Mouse (Mus musculus) midbrain, embryonic 16.5 days (tissue): ENCODE data around the gene Zfp202. TPM values are rescaled to one million over a fixed set of nuclear protein-coding genes. Genes with fewer than 3 reads are reported as not detected.
"Not testable (repeated sequence)": the region's sequence is repeated elsewhere in the genome, so short reads cannot be mapped to it uniquely, and the experiment has no call there.

ENCODE experiments used
- ATAC-seq: fragments of 200-750 bp; cut with Nextera tagmentation; 2 replicates; pipeline ENCODE4 v1.8.0; 2017; ENCODE audit warnings: moderate TSS enrichment
- H3K27ac ChIP-seq: fragments of 300-500 bp; sonication (generic); 2 replicates; pipeline ENCODE4 v1.5.1; 2014; ENCODE audit warnings: mild to moderate bottlenecking, low read length, mixed read lengths
- H3K27me3 ChIP-seq: fragments of 300-500 bp; sonication (generic); 2 replicates; pipeline ENCODE4 v1.6.1; 2014; ENCODE audit warnings: low read depth, low read length, mixed read lengths; ENCODE audit not compliant: control insufficient read depth, insufficient read depth
- H3K36me3 ChIP-seq: fragments of 300-500 bp; sonication (generic); 2 replicates; pipeline ENCODE4 v1.6.1; 2014; ENCODE audit warnings: mild to moderate bottlenecking, low read length, moderate library complexity, mixed read lengths; ENCODE audit not compliant: control insufficient read depth, insufficient read depth
- H3K4me1 ChIP-seq: fragments of 300-500 bp; sonication (generic); 2 replicates; pipeline ENCODE4 v1.6.1; 2014; ENCODE audit warnings: mild to moderate bottlenecking, low read length, mixed read lengths; ENCODE audit not compliant: control insufficient read depth, insufficient read depth
- H3K4me2 ChIP-seq: fragments of 300-500 bp; sonication (generic); 2 replicates; pipeline ENCODE4 v1.6.1; 2014; ENCODE audit warnings: mild to moderate bottlenecking, low read length, mixed read lengths
- H3K4me3 ChIP-seq: fragments of 300-500 bp; sonication (generic); 2 replicates; pipeline ENCODE4 v1.5.1; 2014; ENCODE audit warnings: low read depth, mild to moderate bottlenecking, low read length, moderate library complexity, mixed read lengths
- H3K9ac ChIP-seq: fragments of 300-500 bp; sonication (generic); 2 replicates; pipeline ENCODE4 v1.6.1; 2014; ENCODE audit warnings: low read depth, low read length, mixed read lengths
- H3K9me3 ChIP-seq: fragments of 300-500 bp; sonication (generic); replicated peaks from 2 replicates; pipeline ENCODE4 v1.6.1; 2014; ENCODE audit warnings: mild to moderate bottlenecking, low read length, mixed read lengths; ENCODE audit not compliant: control insufficient read depth, poor library complexity, severe bottlenecking
- WGBS: fragments of 180-500 bp; shearing (Covaris S2); extraction: QIAGEN DNeasy Blood & Tissue Kit; methylation state at CpG from one replicate; pipeline ENCODE4 v1.1.7; 2014; 5-methylcytosine and 5-hydroxymethylcytosine counted together
- polyA plus RNA-seq: library from polyadenylated mRNA; unstranded; fragments of >200 nt; fragmentation: Nextera tagmentation; extraction: Ambion mirVana; gene quantifications from 2 replicates; pipeline ENCODE4 v1.2.1, GENCODE M21; 2015

Zfp202 gene
- 13.1 and 13.6 TPM in 2 replicates for polyA plus RNA-seq

DNA sequence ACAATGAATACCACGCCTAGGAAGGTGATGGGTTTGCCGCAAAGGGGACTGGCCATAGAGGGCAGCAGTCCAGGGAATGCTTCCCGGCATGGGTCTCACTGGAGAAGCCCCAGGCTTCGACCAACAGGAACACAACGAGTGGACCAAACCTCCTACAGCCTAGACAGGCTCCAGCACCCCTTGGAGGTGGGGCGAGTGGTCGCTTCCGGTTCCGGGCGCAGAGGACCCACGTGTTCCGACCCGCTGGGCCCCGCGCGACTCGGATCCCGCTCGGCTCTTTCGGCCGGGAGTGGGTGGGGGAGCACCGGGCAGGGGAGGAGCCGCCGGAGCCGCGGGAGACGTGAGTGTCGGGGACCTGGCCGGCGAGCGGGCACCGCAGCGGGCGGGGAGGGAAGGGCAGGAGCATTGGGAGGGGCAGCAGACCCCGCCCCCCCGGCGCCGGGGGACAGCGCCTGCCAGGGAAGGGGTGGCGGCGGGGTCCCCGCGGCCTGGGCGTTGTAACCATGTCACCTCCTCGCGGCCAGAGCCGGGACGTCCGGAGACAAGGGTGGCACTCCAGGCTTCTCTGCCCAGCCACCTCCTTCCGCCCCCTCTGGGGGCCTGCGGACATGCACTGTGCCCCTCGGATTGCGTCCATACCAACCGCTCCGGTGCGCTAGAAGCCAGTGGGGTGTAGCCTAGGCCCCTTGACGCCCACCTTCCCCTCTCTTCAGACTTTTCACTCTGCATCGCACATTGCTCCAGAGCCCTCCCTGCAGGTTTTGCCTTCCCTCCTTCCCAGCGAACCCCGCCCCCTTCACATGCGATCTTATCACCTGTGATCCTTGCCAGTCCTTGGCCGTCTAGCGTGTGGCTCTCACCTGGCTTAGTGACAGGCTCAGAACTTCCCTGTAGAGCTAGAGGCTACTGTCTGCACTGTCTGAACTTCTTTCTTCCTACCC, at the start of gene Zfp202:
Gene Zfp202 (plus strand): TSS at position 219 of the 941 bp plus-strand sequence.
- H3K4me2 ChIP-seq: peak within 1 kb of the TSS; percentile 66
- peak; percentile 99 for ATAC-seq
- H3K9ac ChIP-seq: peak within 1 kb of the TSS; percentile 88
- H3K4me3 ChIP-seq: peak within 1 kb of the TSS; percentile 78
- H3K27me3 ChIP-seq: no peaks in the 10 kb centered on the region
- H3K36me3 ChIP-seq: no peaks in the 10 kb centered on the region
- no peaks in the 10 kb centered on the region for H3K9me3 ChIP-seq
- under 1% methylated on average over 56 of the region's 63 CpGs for WGBS
- H3K27ac ChIP-seq: peak within 1 kb of the TSS; percentile 78
- peaks cover 13% of the 10 kb centered on the region for H3K4me1 ChIP-seq

GRCm38 (mm10) chr9:40155118-40155644, 36.9 kb upstream of the Zfp202 start:
- Histone ChIP-seq H3K4me1 (no peaks in the 10 kb centered on the region), H3K36me3 (no peaks in the 10 kb centered on the region), H3K4me2 (no peak overlapping the region), H3K27ac (no peak overlapping the region), H3K27me3 (no peaks in the 10 kb centered on the region), H3K9me3 (no peaks in the 10 kb centered on the region), H3K4me3 (no peak overlapping the region), H3K9ac (no peak overlapping the region)
- no peak for ATAC-seq
- 73% methylated on average over 4 of the region's 4 CpGs for WGBS

GRCm38 (mm10) chr9:40166446-40166845, 25.7 kb upstream of the Zfp202 start:
- H3K27ac ChIP-seq: no peak overlapping the region
- H3K4me2 ChIP-seq: no peak overlapping the region
- no peak overlapping the region for H3K9ac ChIP-seq
- WGBS: 98% methylated on average over 1 of the region's 1 CpGs
- H3K36me3 ChIP-seq: no peaks in the 10 kb centered on the region
- ATAC-seq: no peak
- no peaks in the 10 kb centered on the region for H3K4me1 ChIP-seq
- no peaks in the 10 kb centered on the region for H3K27me3 ChIP-seq
- no peak overlapping the region for H3K4me3 ChIP-seq
- H3K9me3 ChIP-seq: no peaks in the 10 kb centered on the region

- no peaks in the 10 kb centered on the region for H3K27me3 ChIP-seq
- H3K9ac ChIP-seq: no peak overlapping the region
- WGBS: 83% methylated on average over 6 of the region's 6 CpGs
- no peaks in the 10 kb centered on the region for H3K4me1 ChIP-seq
- H3K9me3 ChIP-seq: no peaks in the 10 kb centered on the region
- H3K4me3 ChIP-seq: no peak overlapping the region
- no peak for ATAC-seq
- no peak overlapping the region for H3K27ac ChIP-seq
- H3K36me3 ChIP-seq: no peaks in the 10 kb centered on the region
- H3K4me2 ChIP-seq: no peak overlapping the region
These were observed 15.1 kb upstream of the Zfp202 start for GRCm38 (mm10) chr9:40177017-40177416.

DNA sequence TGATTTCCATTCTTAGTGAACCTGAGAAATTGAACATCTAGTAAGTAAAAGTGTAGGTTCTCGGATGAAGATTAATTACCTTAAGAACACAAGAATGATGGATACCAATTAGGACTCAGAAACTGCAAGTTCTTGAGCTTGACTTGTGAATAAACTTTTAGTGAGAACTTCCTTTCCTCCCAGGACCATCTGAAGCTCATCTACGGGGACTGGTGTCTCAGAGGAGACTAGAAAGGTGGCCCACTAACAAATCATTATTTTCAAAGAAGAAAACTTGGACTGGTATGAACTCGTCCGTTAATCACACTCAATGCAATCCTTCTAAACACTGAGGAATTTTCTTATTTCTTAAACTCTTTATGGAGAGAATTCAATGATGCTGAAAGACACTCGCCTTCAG, 11.5 kb upstream of the Zfp202 start, which contains the start of gene Olfr986:
Gene Olfr986 (plus strand): TSS at position 301 of the 400 bp plus-strand sequence.
- Histone ChIP-seq H3K4me3 (no peak within 1 kb of the TSS), H3K4me2 (no peak within 1 kb of the TSS), H3K36me3 (no peaks in the 10 kb centered on the region), H3K9me3 (no peaks in the 10 kb centered on the region), H3K4me1 (no peaks in the 10 kb centered on the region), H3K9ac (no peak within 1 kb of the TSS), H3K27ac (no peak within 1 kb of the TSS), H3K27me3 (no peaks in the 10 kb centered on the region)
- no peak for ATAC-seq
- WGBS: 87% methylated on average over 5 of the region's 5 CpGs

- H3K4me3 ChIP-seq, H3K9me3 ChIP-seq, H3K4me2 ChIP-seq, H3K36me3 ChIP-seq, H3K27me3 ChIP-seq, H3K4me1 ChIP-seq, ATAC-seq, H3K27ac ChIP-seq, H3K9ac ChIP-seq: not testable (repeated sequence)
- 82% methylated on average over 2 of the region's 2 CpGs for WGBS
These were observed 7.0 kb upstream of the Zfp202 start for GRCm38 (mm10) chr9:40185166-40185565.

- Histone ChIP-seq H3K27me3 (no peaks in the 10 kb centered on the region), H3K9me3 (no peaks in the 10 kb centered on the region), H3K36me3 (no peaks in the 10 kb centered on the region), H3K4me2 (peak overlapping the region; percentile 66), H3K4me1 (peaks cover 13% of the 10 kb centered on the region), H3K4me3 (peak overlapping the region; percentile 78), H3K9ac (peak overlapping the region; percentile 88; the same call in 1 of the 2 replicates), H3K27ac (peak overlapping the region; percentile 78)
- 0 out of 2 replicates have a peak, but pooled peaks have one; percentile 9 for ATAC-seq
- WGBS: 91% methylated on average over 8 of the region's 9 CpGs
These were observed 835 bp upstream of the Zfp202 start for GRCm38 (mm10) chr9:40191086-40191876.

DNA sequence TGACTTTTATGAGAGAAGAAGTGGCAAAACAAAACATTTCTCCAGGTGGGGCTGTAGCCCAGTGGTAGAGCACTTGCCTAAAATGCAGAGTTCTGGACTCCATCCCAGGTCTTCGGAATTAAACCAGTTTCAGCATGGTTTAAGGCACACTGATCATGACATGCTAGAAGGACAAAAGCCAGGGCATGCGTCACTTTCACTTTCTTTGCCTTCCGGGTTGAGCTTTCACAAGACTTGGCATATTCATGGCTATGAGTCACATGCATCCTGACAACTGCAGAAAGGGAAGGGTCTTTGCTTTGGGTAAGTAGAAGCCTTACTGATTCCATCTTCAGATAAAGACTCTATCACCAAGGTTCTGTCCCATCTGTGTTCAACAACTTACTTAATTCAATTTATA, 3.9 kb downstream of the Zfp202 start:
- Histone ChIP-seq H3K27me3 (no peaks in the 10 kb centered on the region), H3K27ac (no peak overlapping the region), H3K4me1 (peaks cover 13% of the 10 kb centered on the region), H3K4me3 (no peak overlapping the region), H3K9me3 (no peaks in the 10 kb centered on the region), H3K36me3 (no peaks in the 10 kb centered on the region), H3K9ac (no peak overlapping the region), H3K4me2 (no peak overlapping the region)
- no peak for ATAC-seq
- 96% methylated on average over 3 of the region's 3 CpGs for WGBS
